Mouse (Mus musculus) heart, adult 2 months (tissue): Measurements from ENCODE around the gene Cd274.

Experiments used
- CTCF ChIP-seq: fragments of 200-600 bp; IDR thresholded peaks from 2 replicates; pipeline ENCODE4 v1.8.1; 2022; ENCODE audit warnings: antibody characterized with exemption, mild to moderate bottlenecking, moderate library complexity
- EP300 ChIP-seq: fragments of 200-500 bp; IDR thresholded peaks from 2 replicates; pipeline ENCODE4 v1.6.1; 2011; ENCODE audit warnings: low read depth, low read length, control low read depth; ENCODE audit not compliant: insufficient read depth

DNA sequence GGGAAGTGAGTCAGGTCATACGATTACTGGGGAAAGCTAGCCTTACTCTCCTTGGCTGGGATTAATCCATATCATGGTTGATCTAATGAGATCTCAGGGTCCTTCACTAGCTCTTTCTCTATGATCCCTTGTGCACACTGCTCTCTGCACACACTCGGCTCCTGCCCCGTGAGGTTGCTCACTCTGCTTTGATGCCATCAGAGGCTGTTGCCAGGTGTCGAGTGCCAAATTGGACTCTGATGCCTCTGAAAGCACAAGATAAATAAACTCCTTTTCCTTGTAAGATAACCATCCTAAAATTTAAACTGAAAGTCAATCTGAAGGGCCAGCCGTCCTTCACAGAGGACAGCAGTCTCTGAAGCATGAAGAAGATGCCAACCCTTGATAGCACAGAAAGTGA is 23.2 kb downstream of the Cd274 start:
- TF ChIP-seq CTCF (no peak), EP300 (no peak)
